ENCODE assay signal across 8 mouse cellular contexts in the genomic region with DNA sequence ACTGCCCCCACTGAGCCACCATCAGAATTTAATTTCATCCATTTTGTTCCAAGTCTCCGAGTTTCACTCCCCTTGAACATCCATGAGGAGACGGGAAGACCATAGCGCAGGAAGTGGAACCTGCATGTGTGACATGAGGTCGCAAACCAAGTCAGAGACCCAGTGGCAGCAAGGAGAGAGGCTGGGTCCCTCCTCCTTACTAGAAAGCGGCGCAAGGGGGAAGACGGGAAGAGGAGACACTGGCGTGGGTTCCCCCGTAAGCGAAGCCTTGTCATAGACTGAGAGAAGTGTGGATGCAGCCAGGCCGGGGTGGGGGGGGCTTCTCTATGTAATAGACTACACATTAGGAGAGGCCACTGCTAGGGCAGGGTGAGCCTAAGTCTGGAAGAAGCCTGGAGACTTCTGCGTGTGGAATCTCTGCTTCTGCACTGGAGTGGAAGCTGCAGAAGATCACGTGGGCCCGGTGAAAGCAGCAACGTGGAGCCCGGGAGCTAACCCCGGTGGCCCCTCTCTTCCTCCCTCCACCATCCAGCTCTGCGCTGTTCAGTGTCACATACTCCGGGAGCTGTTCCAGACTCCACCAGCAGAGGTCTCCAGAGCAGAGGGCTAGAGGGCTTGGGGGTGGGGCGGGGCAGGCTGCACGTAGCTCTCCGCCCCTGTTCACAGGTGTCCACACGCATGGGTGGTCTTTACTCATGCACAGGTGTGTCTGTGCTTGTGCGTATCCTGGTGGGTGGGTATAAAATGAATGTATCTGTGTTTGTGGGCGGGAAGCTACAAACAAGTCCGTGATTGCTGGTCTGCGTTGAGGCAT.
A peak's percentile ranks its signal among the peaks of the same experiment; 100 is the strongest.
DNase-seq lines count a peak whose midpoint lies in the region; ATAC-seq lines count a peak whose summit lies in the region.

No protein-coding gene starts in this region.

- no peaks in the 10 kb centered on the region for H3K9me3 ChIP-seq in hindbrain, embryonic 11.5 days (ENCODE audit: control insufficient read depth, low read length)
- peaks cover 7% of the 10 kb centered on the region; the same call in 1 of the 2 replicates for H3K9me3 ChIP-seq in lung, embryonic 16.5 days (ENCODE audit: control insufficient read depth, low read length)

- H3K4me1 ChIP-seq in hindbrain, embryonic 11.5 days (replicated peaks; ENCODE audit: control insufficient read depth, insufficient read depth, low read length) = no peaks in the 10 kb centered on the region; the same call in 1 of the 2 replicates
- peaks cover 16% of the 10 kb centered on the region for H3K4me1 ChIP-seq in lung, embryonic 16.5 days (replicated peaks; ENCODE audit: control insufficient read depth, insufficient read depth, low read length)

- WGBS in hindbrain, embryonic 11.5 days = 22% methylated on average over 27 of the region's 27 CpGs
- 17% methylated on average over 27 of the region's 27 CpGs for WGBS in lung, embryonic 16.5 days

- no peaks in the 10 kb centered on the region for H3K36me3 ChIP-seq in hindbrain, embryonic 11.5 days (ENCODE audit: control insufficient read depth, insufficient read depth, low read length)
- no peaks in the 10 kb centered on the region for H3K36me3 ChIP-seq in lung, embryonic 16.5 days (ENCODE audit: control insufficient read depth, insufficient read depth, low read length)

- no peak overlapping the region for H3K27ac ChIP-seq in hindbrain, embryonic 11.5 days (ENCODE audit: low read depth, low read length)
- no peak overlapping the region; the same call in 1 of the 2 replicates for H3K27ac ChIP-seq in lung, embryonic 16.5 days (ENCODE audit: low read length)

- H3K9ac ChIP-seq in hindbrain, embryonic 11.5 days (ENCODE audit: low read depth, low read length) = peak overlapping the region; percentile 3; the same call in 1 of the 2 replicates
- H3K9ac ChIP-seq in lung, embryonic 16.5 days (ENCODE audit: low read length) = peak overlapping the region; percentile 44

- H3K27me3 ChIP-seq in hindbrain, embryonic 11.5 days (ENCODE audit: control insufficient read depth, insufficient read depth, low read length) = no peaks in the 10 kb centered on the region
- no peaks in the 10 kb centered on the region for H3K27me3 ChIP-seq in lung, embryonic 16.5 days (ENCODE audit: control insufficient read depth, insufficient read depth, low read depth, low read length)

- ATAC-seq in hindbrain, embryonic 11.5 days (ENCODE audit: low FRiP score) = peak; percentile 87
- peak; percentile 74 for ATAC-seq in lung, embryonic 16.5 days (ENCODE audit: low read depth)

- no peak overlapping the region for H3K4me3 ChIP-seq in hindbrain, embryonic 11.5 days (ENCODE audit: low read depth, low read length)
- H3K4me3 ChIP-seq in lung, embryonic 16.5 days (ENCODE audit: low read length) = peak overlapping the region; percentile 18; the same call in 1 of the 2 replicates

- H3K4me2 ChIP-seq in hindbrain, embryonic 11.5 days (replicated peaks; ENCODE audit: low read depth, low read length) = peak overlapping the region; percentile 16
- peak overlapping the region; percentile 58 for H3K4me2 ChIP-seq in lung, embryonic 16.5 days (ENCODE audit: low read depth, low read length)

- peak; percentile 85 for DNase-seq in Muller cell, postnatal 12 days (ENCODE audit: inconsistent ontology term)
- peak; percentile 52 for DNase-seq in cerebellum, adult 9-11 months
- peak; percentile 40 to 79 for DNase-seq in frontal cortex, postnatal 10 days (ENCODE audit: low spot score in 2 of 2)
- DNase-seq in hindbrain, embryonic 11.5 days (ENCODE audit: low spot score) = peak; percentile 96
- DNase-seq in layer of hippocampus, adult 9-11 months = peak; percentile 67
- DNase-seq in ovary, postnatal 10 days (ENCODE audit: low spot score) = peak; percentile 85
- DNase-seq in thymus, postnatal 0 days (ENCODE audit: low spot score) = peak; percentile 94
